Mouse (Mus musculus) spleen, postnatal 10 days (tissue): ENCODE measurements around the gene Rb1.

Experiments used
- DNase-seq, 2 experiments: peaks; one replicate each; pipeline ENCODE4 v3.0.0; 2021 to 2022; ENCODE audit warnings: low spot score in 2 of 2

Rb1 gene

DNA sequence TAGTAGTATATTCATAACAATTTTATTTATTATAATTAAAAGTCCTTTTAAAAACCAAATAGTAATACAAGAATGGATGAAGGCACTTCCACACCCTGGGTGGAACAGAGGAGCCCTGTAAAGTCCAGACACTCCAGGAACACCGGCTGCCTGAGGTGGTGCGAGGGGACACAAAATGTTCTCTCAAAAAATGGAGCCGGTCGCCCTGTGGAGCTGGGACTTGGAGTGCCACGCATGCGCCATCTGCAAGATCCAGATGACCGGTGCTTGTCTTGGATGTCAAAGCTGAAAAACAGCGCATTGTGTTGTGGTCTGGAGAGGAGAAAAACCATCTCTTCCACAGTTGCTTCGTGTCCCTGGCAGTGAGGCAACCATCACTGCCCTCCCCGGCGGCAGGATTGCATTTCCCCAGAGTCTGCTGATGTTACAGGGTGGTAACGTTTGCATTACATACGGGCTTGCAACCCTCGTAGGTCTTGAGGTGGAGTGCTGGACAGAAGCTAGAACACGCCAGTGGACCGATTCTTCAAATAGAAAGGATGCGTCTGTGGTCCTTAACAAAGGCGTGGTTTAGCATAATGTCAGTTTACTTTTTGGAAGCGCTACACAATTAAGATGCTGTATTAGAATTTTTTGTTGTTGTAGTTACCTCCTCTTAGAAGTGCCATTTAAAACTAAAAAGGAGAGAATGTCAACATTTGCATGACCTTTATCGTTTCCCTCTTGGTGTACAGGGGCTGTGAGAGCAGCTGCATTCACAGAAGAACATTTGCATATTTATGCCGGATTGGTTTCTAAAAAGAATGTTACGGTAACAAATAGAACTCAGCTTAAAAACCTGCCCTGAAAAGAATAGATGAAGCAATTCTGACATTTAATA, 9.5 kb upstream of the Rb1 start:
- peak in 1 of 2 experiments; percentile 25 for DNase-seq

DNA sequence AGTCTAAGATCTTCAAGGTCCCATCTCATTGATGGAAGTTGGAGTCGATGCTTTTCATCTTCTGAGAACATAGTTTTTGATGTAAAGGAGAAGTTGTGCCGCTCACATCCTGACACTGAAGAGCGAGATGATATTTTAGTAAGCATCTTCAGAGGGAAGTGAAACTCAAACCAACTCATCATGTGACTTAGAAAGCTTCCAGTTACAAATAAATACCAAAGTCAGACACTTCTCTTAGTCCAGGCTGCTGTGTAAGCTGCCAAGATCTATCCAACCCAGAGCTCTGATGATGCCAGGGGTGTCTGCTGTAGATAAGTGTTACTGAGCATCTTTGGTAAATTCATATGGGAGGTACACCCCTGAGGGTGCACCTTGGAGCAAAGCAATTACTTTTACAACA, 8.3 kb upstream of the Rb1 start:
- DNase-seq: peak in 1 of 2 experiments; percentile 30

DNA sequence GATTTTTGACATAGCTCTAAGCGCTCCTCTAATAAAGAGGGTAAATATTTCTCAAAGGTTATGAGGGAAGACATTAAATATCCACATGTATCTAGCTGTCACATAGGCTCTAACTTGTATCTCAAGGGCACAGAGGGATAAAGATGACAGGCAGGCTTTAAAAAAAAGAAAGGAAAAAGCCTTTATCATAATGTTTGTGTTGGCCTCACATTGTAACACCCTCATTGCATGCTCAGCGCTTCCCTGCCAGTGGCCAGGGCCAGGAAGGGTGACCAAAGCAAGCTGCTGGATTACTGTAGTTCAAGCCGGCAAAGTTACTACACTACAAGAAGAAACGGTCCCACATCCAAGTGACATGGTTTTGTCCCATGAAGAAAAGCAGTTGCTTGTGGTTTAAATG, 5.8 kb upstream of the Rb1 start:
- DNase-seq: no peak

DNA sequence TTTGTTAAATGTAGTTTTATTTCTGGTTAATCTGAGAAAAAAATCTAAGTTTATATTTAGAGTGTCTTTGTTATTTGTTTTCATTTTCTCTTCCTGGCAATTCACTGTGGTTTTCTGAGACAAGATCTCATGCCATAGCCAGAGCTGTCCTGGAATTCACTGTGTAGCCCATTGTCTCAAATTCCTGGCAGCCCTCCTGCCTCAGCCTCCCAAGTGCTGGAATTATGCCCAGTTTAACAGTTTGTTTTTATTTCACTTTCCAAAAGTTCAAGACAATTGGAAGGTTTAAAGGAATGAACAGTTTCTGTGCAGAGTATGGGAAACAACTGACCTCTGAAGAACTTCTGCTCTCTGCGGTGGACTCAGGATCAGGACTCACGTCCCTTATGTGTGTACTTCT, 4.2 kb upstream of the Rb1 start:
- DNase-seq: no peak

DNA sequence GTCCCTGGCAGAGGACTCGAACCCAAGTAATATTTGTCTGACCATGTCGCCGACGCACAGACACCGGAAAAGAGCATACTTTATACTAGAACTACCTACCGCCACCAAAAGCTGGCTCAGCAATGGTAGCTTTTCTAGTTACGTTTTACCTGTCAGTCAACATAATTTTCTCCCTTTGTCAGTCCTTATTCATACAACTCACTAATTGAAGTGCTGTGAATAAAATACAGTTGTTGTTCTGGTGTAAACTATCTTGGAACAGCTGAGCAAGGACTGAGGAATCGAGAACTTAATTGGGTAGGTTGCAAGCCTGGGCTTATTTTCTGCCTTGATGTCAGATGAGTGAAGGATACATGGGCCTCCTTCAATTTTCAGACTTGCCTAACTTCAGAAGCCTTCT, 889 bp upstream of the Rb1 start:
- no peak for DNase-seq

DNA sequence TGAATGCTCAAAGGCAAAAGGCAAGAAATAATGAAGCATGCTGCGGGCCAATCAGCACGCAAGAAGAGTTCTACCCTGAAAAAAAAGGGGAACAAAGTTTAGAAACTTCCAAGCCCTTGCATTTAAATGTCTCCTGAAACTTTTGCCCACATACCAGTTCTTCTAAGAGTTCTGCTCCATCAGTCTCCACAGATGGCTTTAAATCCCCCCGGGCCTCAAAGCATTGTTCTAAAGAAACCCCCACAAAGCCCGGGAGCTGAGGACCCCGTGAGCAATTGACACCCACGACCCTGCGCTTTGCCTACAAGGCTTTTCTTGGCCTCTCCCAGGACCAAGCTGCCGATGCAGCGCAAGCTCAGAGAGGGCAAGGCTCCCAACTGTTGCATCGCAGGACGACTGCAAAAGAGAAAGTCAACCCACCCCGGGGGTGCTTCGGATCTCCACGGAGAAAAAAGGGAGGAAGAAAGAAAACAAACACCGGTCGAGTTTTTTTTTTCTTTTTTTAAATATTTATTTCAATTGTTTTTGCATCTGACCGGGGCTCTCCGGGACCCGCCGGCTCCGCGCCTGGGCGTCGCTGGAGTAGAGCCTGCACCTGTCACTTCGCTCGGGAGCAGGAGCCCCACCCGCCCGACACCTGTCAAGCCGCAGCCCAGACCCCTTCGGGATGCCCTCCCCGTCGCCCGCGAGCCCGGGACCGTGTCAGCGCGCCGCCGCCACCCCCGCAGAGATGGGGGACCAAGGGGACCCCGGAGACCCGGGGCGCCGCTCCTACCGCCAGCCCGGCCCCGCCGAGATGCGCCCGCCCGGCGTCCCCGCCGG, 777 bp downstream of the Rb1 start:
- peak; percentile 72 to 80 for DNase-seq

DNA sequence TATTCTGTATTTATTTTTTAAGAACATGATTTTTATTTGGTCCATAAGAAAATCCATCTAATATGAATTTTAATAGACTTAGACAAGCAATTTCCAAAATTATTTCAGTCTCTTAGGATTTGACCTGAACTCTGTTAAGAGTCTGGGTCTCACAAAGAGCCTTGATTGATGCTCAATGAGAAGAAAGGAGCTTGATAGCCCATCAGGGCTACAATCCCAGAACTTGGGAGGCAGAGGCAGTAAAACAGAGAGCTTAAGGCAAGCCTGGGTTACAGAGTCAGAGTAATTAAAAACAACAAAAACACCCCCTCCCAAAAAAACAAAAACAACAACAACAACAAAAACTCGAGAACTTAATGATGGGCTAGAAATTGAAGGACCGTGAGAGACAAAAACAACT, 1.7 kb downstream of the Rb1 start:
- no peak for DNase-seq

DNA sequence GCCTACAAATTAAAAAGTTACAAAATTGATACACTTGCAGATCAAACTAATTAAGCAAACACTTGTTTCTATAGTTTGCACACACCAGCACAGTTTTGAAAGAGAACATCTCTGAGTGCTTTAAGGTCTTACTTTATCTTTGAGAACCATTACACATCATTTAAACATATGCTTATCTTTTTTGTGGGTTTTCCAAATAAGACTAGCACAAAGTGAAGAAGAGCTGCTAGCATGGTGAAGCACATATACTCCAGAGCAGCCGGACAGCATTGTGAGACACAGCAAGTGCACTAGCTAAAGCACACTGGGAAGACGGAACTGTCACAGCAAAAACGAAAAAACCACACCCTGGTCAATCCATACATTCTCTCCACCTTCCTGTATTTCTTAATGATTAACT, 3.5 kb downstream of the Rb1 start:
- DNase-seq: peak in 1 of 2 experiments; percentile 42

DNA sequence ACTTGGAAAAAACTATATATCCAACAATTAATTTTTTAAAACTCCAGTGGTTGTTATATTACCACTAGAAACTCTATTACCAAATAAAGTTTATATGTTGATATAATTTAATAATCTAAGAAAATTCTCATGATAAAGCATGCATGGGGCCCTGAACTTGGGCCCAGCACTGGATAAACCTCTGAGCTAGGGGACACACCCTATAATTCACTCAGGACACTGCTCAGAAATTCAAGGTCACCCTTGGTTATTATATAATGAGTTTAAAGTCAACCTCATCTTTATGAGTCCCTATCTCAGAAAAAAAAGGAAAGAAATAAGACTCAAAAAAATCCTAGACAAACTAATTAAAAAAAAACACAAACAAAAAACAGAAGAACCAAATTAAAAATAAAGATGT, 8.7 kb downstream of the Rb1 start:
- no peak for DNase-seq

DNA sequence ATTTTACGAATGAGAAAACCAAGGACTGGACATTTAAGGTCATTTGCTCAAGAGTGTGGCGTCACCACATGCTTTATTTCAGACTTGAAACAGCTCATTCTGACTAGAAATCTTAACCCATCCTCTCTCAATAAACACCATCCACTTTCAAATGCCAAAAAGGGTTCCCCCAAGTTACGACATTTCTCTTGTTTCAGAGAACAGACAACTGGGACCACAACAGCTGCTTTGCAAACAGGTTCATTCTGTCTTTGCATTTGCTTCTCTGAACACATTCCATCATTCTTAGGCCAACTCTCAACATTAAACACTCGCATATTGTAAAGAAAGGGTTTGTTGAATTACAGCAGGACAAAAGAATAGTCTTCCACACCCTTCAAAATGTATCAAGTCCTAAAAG, 11.8 kb downstream of the Rb1 start:
- DNase-seq: no peak

DNA sequence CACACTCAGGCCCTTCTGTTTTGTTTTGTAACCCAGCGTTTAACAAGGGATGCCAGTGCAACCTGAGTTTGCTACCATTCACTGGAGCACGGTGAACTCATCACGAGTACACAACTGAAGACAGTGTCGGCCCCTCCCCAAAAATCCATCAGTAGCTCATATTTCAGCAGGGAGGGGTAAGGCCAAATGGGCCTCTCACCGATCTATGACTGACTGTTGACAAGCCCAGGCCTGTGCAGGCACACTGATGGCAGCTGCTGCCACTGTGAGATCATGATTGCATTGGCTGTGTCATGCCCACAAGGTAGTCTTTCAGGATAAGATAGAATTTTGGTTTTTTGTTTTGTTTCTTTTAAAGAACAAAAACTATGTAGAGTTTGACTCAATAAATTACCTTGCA, 12.2 kb downstream of the Rb1 start:
- DNase-seq: no peak

DNA sequence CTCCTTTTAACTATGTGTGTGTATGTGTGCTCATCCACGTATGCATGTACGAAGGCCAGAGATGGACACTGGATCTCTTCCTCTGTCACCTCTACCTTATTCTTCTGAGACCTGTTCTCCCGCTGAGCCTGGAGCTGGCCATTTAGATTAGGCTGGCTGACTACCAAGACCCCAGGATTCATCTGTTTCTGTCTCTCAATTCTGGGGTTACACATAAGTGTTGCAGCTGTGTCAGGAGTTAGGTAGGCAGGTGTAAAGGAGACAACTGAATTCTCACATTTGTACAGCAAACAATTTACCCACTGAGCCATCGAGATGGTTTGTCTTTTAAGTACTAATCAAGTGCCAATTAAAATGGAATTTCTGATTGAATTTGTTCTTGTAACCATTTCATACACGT, 12.7 kb downstream of the Rb1 start:
- DNase-seq: no peak

DNA sequence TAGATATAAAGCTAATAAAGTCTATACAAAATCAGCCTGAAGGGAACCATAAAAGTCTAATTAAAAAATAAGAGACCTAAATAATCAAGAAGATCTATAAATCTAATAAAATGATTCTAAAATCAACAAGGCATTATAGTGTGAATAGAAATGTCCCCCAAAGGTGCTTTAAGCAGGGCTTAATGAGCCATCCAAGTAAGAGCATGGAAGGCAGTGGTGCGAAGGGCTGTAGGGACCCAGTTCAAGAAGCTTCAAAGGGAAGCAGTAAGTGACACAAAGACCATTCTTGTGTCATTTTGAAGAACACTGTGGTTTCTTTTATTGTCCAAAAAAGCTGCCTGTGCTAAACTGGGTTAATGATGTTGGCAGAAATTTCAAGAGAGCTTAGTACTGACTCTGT, 18.1 kb downstream of the Rb1 start:
- no peak for DNase-seq

DNA sequence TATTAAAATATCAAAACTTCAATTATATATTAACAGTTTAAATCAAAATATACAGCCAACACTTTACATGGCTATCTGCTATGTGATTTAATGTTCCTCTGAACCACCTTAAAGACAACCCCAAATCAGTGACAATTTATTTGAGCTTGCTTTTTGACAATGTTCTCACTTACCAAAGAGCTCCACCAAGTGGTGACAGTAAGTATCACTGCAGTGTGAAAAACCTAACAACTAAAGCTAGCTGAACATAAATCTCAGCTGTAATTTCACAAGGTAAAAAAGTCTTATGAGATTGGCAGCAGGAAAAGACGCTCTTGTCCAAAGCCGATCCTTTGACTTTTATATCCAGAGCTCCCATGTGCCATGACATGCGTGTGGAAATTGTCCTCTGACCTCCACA, 22.4 kb downstream of the Rb1 start:
- DNase-seq: peak; percentile 32 to 62

DNA sequence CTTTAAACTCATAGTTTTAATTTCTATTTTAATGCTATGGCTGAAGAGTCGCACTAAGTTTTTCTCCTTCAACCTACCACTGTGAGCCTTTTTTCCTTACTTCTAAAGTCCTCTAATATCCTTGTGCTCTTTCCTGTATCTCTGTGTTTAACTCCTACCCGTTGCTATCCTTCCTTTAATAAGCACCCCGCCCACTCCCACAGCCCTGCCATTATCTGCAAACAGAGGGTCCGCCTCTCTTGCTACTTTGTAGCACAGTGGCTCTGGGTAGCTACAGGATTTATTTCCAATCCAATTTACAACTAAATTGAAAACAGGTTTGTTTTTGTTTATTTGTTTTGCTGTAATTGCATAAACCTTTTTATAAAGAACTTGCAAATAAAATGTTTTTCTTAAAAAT, 23.8 kb downstream of the Rb1 start:
- DNase-seq: no peak

DNA sequence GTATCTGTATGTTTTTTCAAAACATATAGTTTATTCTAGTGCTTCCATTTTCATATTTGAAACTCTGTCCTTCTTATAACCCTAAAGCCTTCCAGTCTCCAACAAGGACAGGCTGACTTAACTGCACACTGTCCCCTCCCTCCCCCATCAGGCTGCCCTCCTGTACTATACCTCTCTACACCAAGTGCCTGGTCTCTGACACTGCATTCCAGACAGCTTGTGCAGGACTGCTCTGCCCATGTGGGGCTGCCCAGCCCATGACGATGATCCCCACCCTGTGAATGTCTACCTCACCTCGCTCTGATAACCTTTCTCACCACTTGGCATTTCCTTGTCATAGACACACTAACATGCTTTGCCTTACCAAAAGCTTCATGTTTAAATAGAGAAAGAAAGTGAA, 30.1 kb downstream of the Rb1 start:
- no peak for DNase-seq

DNA sequence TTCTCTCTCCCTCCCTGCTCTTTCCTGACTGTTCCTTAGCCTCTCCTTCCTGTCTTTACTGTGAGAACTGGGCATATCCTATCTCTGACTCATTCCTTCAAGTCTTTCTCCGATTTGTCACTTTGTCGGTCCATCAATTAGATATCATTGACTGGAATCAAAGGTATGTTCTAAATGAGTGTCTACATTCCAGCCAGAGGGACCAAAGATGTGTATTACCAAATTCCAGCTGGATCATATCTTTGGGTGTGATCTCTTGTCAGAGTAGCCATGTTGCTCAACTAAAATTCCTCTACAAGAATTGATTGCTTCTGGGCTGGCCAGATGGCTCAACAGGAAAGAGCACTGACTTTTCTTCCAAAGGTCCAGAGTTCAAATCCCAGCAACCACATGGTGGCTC, 32.0 kb downstream of the Rb1 start:
- DNase-seq: no peak

DNA sequence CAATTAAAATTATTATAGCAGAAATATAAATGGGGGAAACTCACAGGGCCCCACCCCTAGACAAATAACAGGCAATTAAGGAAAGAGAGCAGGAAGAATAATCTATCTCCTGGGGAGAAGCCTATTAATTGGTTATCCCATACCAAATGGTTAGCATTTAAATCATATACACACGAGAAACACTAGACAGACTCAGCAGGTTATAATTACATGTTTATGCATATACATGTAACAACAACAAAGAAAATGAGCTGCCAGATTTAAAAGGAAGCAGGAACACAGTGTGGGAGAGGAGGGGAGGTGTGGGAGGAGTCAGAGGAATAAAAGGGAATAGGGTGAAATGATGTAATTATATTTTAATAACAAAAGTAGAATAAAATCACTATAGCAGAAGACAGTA, 33.2 kb downstream of the Rb1 start:
- no peak for DNase-seq

DNA sequence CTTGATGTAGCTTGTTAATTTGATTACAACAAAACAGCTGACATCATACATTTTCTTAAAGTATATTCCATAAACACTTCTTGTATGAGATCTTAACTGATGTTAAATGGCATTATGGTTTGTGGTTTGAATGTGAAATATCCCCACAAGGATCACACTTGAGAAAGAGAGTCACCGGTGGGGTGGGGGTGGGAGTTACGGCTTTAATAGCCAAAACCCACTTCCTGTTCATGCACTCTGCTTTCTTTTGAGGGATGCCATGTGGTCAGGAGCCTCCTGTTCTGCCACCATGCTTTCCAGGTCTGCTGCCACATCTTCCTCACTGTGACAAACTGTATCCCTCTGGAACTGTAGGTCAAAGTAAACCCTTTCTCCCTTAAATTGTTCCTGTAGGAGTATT, 35.7 kb downstream of the Rb1 start:
- DNase-seq: no peak

DNA sequence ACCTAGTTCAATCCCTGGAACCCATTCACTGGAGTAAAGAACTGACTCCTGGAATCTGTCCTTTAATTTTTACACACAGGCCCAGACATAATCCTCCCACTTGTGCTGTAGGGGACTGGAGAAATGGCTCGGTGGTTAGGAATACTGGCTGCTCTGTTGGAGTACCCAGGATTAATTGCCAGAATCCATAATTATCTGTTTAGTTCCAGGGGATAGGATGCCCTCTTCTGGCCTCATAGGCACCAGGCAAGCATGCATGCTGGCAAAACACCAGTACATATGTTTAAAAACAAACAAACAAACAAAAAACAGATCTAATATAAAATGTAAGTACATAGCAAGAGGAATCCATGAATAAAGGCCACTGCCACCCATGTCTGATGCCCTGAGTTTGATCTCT, 44.6 kb downstream of the Rb1 start:
- DNase-seq: no peak

DNA sequence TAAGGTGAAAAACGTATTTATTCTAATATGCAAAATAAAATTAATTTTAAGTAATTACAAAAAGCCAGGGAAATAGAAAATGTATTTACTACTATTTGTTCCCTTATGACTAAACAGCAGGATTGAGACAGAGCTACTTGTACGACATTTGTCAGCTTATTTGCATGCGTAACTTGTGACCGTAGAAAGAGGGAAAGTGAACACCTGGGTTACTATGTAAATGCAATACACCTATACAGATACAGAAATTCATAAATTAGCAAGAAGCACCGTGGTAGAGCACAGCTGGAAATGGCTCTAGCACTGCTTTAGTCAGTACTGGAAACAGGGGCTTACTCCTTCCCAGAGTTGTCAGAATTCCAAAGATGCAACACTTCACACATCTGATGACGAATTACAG, 46.5 kb downstream of the Rb1 start:
- no peak for DNase-seq

DNA sequence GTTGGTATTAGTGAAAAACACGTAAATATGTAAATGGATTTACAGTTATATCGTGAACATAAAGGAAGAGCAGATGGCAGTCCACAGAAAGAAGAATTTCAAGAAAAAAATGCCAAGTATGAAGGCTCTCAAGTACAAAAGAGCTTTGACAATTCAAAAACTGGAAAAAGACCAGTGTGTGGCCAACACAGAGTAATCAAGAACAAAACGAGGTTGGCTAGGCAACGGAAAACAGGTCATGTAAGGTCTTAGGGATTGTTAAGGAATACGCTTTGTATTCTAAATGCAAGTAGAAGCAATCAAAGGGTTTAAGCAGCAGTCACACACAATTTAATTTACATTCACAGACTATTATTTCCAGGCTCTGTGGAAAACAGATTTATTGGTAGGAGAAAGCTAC, 53.8 kb downstream of the Rb1 start:
- DNase-seq: no peak

DNA sequence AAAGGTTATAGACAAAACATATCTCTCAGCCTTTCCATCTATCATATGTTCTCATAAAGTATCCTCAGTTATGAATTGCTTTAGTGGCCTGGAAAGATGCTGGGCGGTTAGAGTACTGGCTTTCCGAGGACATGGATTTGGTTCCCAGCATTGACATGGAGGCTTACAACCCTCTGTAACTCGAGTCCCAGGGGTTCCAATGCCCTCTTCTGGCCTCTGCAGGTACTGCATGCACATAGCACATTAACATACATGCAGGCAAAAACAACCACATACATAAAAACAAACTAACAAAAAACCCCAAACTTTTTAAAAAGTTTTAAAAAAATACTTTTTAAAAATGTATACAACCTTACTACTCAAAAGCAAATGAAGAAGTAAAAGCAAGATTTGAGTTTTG, 59.5 kb downstream of the Rb1 start:
- peak; percentile 22 to 65 for DNase-seq
